Mouse (Mus musculus) neural tube, embryonic 10.5 days (tissue): Measurements from ENCODE around the gene Thbs2.

ENCODE experiments used
- DNase-seq: peaks from one replicate; pipeline ENCODE4 v3.0.0-alpha.2; 2017; ENCODE audit warnings: low spot score; ENCODE audit errors: extremely low spot score

The Thbs2 gene

GRCm38 (mm10) chr17:14697096-14697495 lies 3.1 kb upstream of the Thbs2 start:
- DNase-seq = no peak

- DNase-seq = no peak
Measured at GRCm38 (mm10) chr17:14696281-14696795, 2.3 kb upstream of the Thbs2 start.

DNA sequence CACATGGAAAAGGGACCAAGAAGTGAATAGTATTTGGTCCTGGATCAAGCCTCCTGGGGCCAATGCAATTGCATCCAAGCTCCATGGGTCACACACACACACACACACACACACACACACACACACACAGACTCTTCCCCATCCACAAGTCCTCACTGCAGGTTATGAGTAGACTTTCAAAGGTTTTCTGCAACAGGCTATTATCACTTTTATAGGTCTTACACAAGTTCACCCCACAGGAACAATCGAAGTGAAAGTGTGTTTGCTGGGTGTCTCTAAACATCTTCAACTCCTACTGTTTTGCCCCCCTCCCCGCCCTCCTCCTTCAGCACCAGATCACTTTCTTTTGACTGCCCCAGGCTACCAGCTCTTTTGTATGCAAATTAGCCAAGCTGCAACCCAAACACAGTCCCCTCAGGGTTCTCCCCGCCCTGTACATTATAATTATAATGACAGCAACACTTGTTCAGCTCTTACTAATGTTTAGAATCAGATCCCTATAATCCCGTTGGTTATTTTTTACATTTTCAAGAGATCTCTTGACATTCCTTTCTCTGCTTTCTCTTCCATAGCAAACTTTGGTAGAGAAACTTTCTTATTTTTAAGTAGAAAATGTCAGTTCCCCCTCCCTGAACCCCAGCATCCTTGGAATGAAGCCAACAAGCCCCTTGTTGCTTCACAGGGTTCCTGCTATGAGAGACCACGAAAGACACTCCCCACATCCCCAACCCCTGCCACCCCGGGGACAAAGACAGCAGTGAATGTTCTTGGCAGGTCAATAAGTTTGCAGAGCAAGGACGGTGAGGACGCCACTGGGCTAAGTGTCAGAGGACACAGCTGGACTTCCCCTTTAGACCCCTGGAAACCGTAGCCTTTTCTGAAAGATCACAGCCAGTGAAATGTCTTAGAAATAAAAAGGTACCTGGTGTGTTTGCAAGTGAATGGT lies 714 bp downstream of the Thbs2 start:
- no peak for DNase-seq

- DNase-seq = no peak
Measured at GRCm38 (mm10) chr17:14691901-14692300, 2.1 kb downstream of the Thbs2 start.

DNA sequence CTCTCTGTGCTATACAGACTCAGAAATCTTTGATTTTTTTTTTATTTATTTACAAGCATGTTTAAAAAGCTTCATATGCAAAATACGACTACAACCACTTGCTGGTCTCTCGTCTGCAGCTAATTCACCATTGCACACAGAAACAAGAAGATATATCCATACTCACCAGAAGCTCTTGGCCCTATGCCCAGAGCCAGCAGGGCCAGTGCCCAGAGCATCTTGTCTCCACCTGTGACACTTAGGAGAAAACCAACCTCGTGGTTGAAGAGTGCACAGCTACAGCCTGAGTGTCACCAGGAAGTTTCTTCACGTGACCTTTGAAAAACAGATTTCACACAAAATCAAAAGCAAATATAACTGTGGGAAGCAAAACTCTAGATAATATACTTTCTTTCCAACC lies 2.8 kb downstream of the Thbs2 start:
- DNase-seq = no peak

DNA sequence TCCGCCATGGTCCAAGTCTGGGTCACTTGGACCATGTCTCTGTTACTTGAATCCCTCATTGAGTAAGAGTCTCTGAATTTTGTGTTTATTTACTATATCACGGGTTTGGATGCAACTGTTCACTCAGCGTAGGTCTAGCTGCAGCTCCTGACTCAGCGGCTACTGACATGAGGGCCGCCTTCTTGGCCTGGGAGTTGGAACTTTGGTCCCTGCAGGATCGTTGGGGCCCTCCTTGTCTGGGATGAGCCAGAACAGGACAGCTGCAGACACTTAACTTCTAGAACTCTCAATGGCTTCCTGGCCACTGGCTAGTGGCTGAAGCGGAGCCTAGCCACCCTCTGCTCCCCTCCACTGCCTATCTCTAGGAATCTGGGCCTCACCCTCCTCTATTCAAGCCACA lies 11.2 kb downstream of the Thbs2 start:
- no peak for DNase-seq

- DNase-seq = no peak
Measured at GRCm38 (mm10) chr17:14681047-14681446, 13.0 kb downstream of the Thbs2 start.

DNA sequence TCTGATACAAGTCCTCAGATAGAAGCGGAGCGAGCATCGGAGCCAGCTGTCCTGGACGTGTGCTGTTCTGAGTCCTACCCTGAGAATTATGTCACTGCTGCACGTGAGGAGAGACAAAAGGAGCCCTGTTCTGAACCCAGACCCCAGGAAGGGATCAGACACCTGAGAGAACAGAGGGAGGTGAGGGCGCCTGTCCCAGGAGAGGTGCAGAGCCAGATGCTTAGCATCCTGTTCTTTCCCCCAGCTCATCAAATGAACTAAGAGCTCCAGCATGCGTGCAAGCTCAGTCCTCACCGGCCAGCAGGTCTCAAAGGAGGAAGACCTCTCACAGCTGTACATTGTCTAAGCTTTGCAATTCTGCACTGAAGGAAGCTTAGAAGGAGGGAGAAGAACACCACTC lies 16.8 kb downstream of the Thbs2 start:
- DNase-seq = no peak

GRCm38 (mm10) chr17:14675517-14675916 lies 18.5 kb downstream of the Thbs2 start:
- no peak for DNase-seq

- no peak for DNase-seq
Measured at GRCm38 (mm10) chr17:14672402-14672801, 21.6 kb downstream of the Thbs2 start.

- no peak for DNase-seq
Measured at GRCm38 (mm10) chr17:14667225-14667624, 26.8 kb downstream of the Thbs2 start.

DNA sequence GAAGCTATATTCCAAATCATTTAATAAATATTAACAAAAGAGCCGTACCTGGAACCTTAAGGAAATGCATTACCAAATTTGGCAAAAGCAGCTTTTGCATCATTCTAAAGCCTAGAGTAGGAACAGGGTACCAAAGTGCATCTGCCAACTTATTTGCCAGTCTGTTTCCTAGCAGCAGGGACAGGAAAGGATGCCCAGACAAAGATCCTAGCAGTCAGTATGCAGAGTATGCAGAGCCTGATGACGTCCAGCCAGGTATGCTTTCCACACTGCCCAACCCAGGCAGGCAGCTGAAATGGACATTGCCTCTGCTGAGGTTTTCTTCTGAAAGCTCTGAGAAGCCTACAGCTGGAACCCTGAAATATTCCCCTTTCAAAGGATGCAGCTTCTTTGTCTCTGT lies 27.6 kb downstream of the Thbs2 start:
- DNase-seq = no peak

- DNase-seq = no peak
Measured at GRCm38 (mm10) chr17:14663366-14663765, 30.7 kb downstream of the Thbs2 start.

DNA sequence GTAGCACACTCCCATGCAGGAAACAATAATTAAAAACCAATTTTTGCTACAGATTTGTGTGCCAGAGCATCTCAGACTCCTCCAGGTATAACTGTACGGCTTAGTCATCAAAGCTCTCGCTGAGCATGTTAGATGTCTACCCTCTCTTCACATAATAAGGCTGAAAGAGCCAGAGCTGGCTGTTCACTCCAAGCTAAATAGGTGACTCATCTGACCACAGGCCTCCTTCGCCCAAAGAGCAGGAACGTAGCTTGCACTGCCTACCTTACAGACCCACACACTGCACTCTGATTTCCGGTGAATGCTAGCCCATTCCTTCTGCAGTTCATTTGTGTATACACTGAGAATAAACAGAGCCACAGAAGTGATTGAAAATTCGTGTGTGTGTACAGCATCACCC lies 31.6 kb downstream of the Thbs2 start:
- DNase-seq = no peak

DNA sequence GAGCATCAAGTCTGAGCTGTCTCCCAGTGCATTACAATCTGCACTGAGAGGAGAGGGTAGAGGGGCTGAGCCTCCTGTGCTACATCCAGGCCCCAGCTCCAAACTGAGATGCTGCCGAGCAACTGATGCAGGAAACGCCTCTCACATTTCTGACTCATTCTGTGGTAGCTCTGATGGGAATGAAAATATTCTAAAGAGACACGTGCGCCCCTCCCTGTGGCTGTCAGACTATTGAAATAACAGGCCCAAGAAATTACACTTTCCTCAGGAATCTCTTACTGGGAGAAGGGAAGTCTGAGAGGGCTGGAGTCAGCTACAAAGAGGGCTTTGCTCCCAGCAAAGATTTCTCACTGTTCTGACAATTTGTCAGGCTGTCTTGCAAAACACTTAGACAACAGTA lies 34.3 kb downstream of the Thbs2 start:
- DNase-seq = no peak

- DNase-seq = no peak
Measured at GRCm38 (mm10) chr17:14658123-14658522, 35.9 kb downstream of the Thbs2 start.

- no peak for DNase-seq
Measured at GRCm38 (mm10) chr17:14657123-14657522, 36.9 kb downstream of the Thbs2 start.

DNA sequence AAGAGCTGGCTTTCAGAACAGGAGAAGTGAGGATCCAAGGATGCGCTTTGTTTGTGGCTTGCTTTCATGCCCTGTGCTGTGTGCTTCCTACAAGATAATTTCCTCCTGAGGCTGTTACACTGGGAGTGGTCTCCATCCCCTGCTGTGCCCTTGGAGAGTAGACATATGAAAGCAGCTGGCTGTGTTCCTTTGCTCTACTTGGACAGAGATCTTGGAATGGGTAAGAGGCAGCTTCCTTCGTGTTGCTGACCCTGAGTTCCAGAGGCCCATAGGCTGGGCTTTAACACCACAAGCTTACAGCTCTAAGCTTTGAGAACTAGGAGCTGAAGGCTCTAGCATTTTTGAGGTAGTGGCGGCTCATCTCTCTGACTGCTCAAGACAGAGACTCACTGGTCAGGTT lies 39.1 kb downstream of the Thbs2 start:
- no peak for DNase-seq

DNA sequence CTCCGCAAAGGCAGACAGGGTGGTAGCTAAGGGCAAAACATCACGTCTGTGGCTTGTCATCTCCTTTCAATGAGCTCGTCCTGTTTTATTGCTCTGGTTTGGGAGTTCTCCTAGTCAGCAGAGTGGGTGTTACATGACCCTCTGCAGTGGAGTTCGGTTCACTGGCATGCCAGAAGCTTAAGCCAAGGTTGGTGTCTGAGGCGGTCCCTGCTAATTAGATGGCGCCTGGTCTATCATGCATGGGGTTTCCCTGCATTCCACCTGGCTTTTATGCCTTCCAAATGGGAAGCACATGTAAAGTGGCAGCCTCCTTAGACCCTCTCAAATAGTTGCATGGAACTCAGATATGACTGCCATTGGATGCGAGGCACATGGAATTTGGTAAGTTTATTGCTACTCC lies 42.0 kb downstream of the Thbs2 start:
- no peak for DNase-seq

- no peak for DNase-seq
Measured at GRCm38 (mm10) chr17:14647996-14648640, 45.9 kb downstream of the Thbs2 start.

DNA sequence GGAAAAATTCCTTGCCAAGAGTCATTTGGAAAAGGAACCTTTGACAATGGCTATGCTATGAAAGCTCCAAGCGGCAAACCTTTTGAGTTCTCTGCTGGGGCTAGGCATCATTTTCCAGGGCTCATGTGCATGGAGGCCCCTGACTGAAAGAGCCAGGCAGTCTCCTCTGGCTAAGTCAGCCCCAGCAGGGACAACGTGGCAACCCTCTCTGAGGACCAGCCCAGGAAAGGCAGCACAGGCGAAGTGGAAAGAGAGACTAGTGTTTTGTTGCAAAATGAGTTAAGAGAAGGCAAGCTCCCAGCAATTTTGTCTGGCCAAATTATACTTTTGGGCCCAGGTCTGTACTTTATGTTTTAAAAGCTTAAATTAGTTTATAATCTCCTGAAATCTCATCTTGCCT lies 50.0 kb downstream of the Thbs2 start:
- DNase-seq = no peak

GRCm38 (mm10) chr17:14640351-14641115 lies 53.5 kb downstream of the Thbs2 start:
- no peak for DNase-seq
